Mouse (Mus musculus) layer of hippocampus, adult 6 months (tissue): ENCODE data around the gene Tex10. TPM values are rescaled to one million over a fixed set of nuclear protein-coding genes. Genes with fewer than 3 reads are reported as not detected.

Experiments used
- long read RNA-seq, 2 experiments: library from polyadenylated mRNA; unstranded; transcript quantifications; one replicate each; pipeline ENCODE4 v2.0.0; 2019 to 2020
- polyA plus RNA-seq: library from polyadenylated mRNA; unstranded; fragments of <200 nt; fragmentation: Nextera tagmentation; gene quantifications from 2 replicates; pipeline ENCODE4 v1.2.3, GENCODE M21; 2021

Tex10 gene
- polyA plus RNA-seq, result 11.0 and 12.7 TPM in 2 replicates
- long read RNA-seq, experiment 1, partial matches to known transcripts, result 4 of 10 reads
- long read RNA-seq, experiment 1, other reads (novel, unspliced or antisense), result 3 of 10 reads
- long read RNA-seq, experiment 2, transcript Tex10-201 (15 exons, 3,102 nt), result major isoform, 59 of 93 reads
- long read RNA-seq, experiment 2, partial matches to known transcripts, result 12 of 93 reads
- long read RNA-seq, experiment 2, other reads (novel, unspliced or antisense), result 21 of 93 reads

DNA sequence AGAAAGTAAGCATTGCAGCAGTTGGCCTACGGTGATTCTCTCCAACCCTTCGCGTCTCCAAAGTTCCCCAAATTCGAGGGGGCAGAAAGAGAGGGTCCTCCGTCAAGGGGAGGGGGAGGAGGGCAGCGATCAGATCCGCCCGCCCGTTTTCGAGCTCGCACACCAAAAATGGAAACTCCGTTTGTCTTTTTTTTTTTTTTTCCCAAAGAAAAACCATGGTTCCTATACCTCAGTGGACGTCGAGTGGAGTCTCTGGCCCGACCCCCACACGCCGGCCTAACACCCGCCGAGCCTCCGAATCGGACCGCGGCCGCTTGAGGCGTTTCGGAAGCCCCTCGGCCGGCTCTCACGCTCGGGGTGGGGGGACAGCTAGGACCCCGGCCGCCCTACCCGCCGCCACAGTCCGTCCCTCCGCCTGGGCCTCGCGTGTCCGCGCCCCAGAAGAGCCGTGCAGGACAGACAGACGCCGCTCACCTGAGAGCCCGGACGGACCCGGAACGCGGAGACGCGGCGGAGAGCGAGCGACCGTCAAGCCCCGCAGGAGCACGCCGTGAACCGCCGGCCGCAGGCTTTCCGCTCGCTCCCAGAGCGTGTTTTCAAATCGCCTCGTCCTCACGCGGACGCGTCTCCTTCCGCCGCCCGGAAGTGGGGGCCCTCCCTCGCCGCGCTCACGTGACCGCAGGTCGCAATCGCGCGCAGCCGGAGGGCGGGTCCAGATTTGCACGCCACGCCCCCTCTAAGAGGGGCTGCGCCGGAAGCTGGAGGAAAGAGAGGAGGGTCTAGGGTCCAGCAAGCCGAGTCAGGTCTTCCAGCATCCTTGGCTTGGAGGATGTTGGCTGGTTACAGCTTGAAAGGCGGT, at the start of gene Tex10:
Gene Tex10, minus strand, starts transcription at position 668 of the 859 bp plus-strand sequence.

Other genes with a start within 250 kb of the Tex10 start
- 34.0 and 35.3 TPM in 2 replicates for gene Erp44, start 193.9 kb downstream of the Tex10 start, polyA plus RNA-seq
- 0.94 and 1.4 TPM in 2 replicates for gene Invs, start 193.7 kb downstream of the Tex10 start, polyA plus RNA-seq
- 8.6 and 8.9 TPM in 2 replicates for gene Msantd3, start 66.5 kb upstream of the Tex10 start, polyA plus RNA-seq
- 15.9 and 17.8 TPM in 2 replicates for gene Tmeff1, start 111.7 kb upstream of the Tex10 start, polyA plus RNA-seq
- gene Cavin4, start 190.1 kb upstream of the Tex10 start, polyA plus RNA-seq, result 0.13 and 0.15 TPM in 2 replicates